Mouse (Mus musculus) MEL (cell line): ENCODE measurements at regions not wholly inside any gene's neighbourhood (a gene's known extent, or its start where the extent isn't known, plus 50 kb on each side); places are given as distances from the start of the nearest gene placed in this dataset.

Experiments used
- DNase-seq: peaks from one replicate; pipeline ENCODE4 v3.0.0; 2011; ENCODE audit warnings: low read depth, low spot score
- H3K27ac ChIP-seq: 2 replicates; pipeline ENCODE4 v1.5.1; 2012; ENCODE audit warnings: low read depth, mild to moderate bottlenecking, control low read depth, low read length, moderate library complexity; ENCODE audit not compliant: control insufficient read depth
- H3K27me3 ChIP-seq, 2 experiments: fragments of 150-350 bp in 1 of 2; sonication (generic) in 1 of 2; 2 replicates each; pipeline ENCODE4 v1.6.1; 2012; ENCODE audit warnings: low read length in 2 of 2, mild to moderate bottlenecking in 2 of 2, improper control_type of control experiment in 1 of 2, moderate library complexity in 1 of 2; ENCODE audit not compliant: insufficient read depth in 2 of 2, control insufficient read depth in 1 of 2
- H3K36me3 ChIP-seq, 2 experiments: 2 replicates each; pipeline ENCODE4 v1.6.1; 2012 to 2014; ENCODE audit warnings: low read length in 2 of 2, improper control_type of control experiment in 1 of 2, inconsistent platforms in 1 of 2, mild to moderate bottlenecking in 1 of 2; ENCODE audit not compliant: insufficient read depth in 2 of 2, control insufficient read depth in 1 of 2
- H3K4me1 ChIP-seq, 2 experiments: fragments of 150-350 bp in 1 of 2; sonication (generic) in 1 of 2; 2 replicates each; pipeline ENCODE4 v1.6.1; 2012; ENCODE audit warnings: low read length in 2 of 2, improper control_type of control experiment in 1 of 2, mild to moderate bottlenecking in 1 of 2; ENCODE audit not compliant: insufficient read depth in 2 of 2, control insufficient read depth in 1 of 2
- H3K4me3 ChIP-seq, 2 experiments: fragments of 150-350 bp in 1 of 2; sonication (generic) in 1 of 2; 2 replicates each; pipeline ENCODE4 v1.5.1; 2012; ENCODE audit warnings: low read depth in 2 of 2, low read length in 2 of 2, mild to moderate bottlenecking in 2 of 2, moderate library complexity in 2 of 2, control low read depth in 1 of 2, improper control_type of control experiment in 1 of 2; ENCODE audit not compliant: control insufficient read depth in 1 of 2, insufficient read depth in 1 of 2
- H3K79me2 ChIP-seq: 2 replicates; pipeline ENCODE4 v1.6.1; 2012; ENCODE audit warnings: mild to moderate bottlenecking, low read length, moderate library complexity; ENCODE audit not compliant: control insufficient read depth, poor library complexity, insufficient read depth
- H3K9ac ChIP-seq: 2 replicates; pipeline ENCODE4 v1.6.1; 2012; ENCODE audit warnings: low read depth, mild to moderate bottlenecking, control low read depth, low read length, moderate library complexity; ENCODE audit not compliant: control insufficient read depth, poor library complexity, severe bottlenecking
- H3K9me3 ChIP-seq: fragments of 150-350 bp; sonication (generic); replicated peaks from 2 replicates; pipeline ENCODE4 v1.6.1; 2012; ENCODE audit warnings: mild to moderate bottlenecking, low read length, improper control_type of control experiment, moderate library complexity; ENCODE audit not compliant: insufficient read depth
- EP300 ChIP-seq, 2 experiments: IDR thresholded peaks; 2 replicates each; pipeline ENCODE4 v1.6.1; 2011; ENCODE audit warnings: improper control_type of control experiment in 2 of 2, low read length in 2 of 2, low read depth in 1 of 2, mild to moderate bottlenecking in 1 of 2
- ETS1 ChIP-seq: IDR thresholded peaks from 2 replicates; pipeline ENCODE4 v1.6.1; 2012; ENCODE audit warnings: low read depth, mild to moderate bottlenecking, inconsistent platforms, low read length, improper control_type of control experiment, moderate library complexity
- HCFC1 ChIP-seq: IDR thresholded peaks from 2 replicates; pipeline ENCODE4 v1.6.1; 2012; ENCODE audit warnings: low read depth, mild to moderate bottlenecking, inconsistent platforms, low read length, improper control_type of control experiment, moderate library complexity
- MAFK ChIP-seq: IDR thresholded peaks from 2 replicates; pipeline ENCODE4 v1.6.1; 2011; ENCODE audit warnings: low read depth, mild to moderate bottlenecking, low read length, improper control_type of control experiment, borderline replicate concordance
- MAZ ChIP-seq: IDR thresholded peaks from 2 replicates; pipeline ENCODE4 v1.6.1; 2012; ENCODE audit warnings: low read depth, mild to moderate bottlenecking, inconsistent platforms, low read length, improper control_type of control experiment
- POLR2A ChIP-seq, 2 experiments: IDR thresholded peaks; 2 replicates each; pipeline ENCODE4 v1.6.1; 2011 to 2012; ENCODE audit warnings: low read length in 2 of 2, mild to moderate bottlenecking in 2 of 2, control low read depth in 1 of 2, improper control_type of control experiment in 1 of 2, low read depth in 1 of 2, moderate library complexity in 1 of 2; ENCODE audit not compliant: control insufficient read depth in 1 of 2, insufficient read depth in 1 of 2, poor library complexity in 1 of 2
- POLR2AphosphoS2 ChIP-seq: IDR thresholded peaks from 2 replicates; pipeline ENCODE4 v1.6.1; 2011; ENCODE audit warnings: low read length, improper control_type of control experiment
- SIN3A ChIP-seq: IDR thresholded peaks from 2 replicates; pipeline ENCODE4 v1.6.1; 2012; ENCODE audit warnings: low read length, improper control_type of control experiment, inconsistent platforms
- TAL1 ChIP-seq: IDR thresholded peaks from 2 replicates; pipeline ENCODE4 v1.6.1; 2012; ENCODE audit warnings: mild to moderate bottlenecking, inconsistent platforms, low read length, moderate library complexity, mixed read lengths
- TCF12 ChIP-seq: IDR thresholded peaks from 2 replicates; pipeline ENCODE4 v1.6.1; 2014; ENCODE audit warnings: low read depth, mild to moderate bottlenecking, inconsistent platforms, low read length, improper control_type of control experiment, moderate library complexity

DNA sequence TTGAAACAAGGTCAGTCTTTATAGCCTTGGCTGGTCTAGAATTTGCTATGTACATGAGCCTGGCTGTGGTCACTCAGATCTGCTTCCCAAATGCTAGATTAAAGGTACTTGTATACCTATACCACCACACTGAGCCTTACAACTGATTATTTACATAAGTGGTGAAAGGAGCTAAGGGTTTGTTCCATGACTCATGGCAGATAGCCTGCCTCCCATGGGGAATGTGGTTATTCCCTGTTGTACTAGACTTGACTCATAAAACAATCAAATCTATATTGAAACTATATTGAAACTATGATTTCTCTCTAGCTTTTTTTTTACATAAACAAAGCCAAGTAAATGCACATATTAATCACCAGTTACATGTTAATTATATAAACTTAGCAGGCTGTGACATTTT is 1061.9 kb upstream of the Tenm2 start:
- H3K36me3 ChIP-seq: no peaks in the 10 kb centered on the region

DNA sequence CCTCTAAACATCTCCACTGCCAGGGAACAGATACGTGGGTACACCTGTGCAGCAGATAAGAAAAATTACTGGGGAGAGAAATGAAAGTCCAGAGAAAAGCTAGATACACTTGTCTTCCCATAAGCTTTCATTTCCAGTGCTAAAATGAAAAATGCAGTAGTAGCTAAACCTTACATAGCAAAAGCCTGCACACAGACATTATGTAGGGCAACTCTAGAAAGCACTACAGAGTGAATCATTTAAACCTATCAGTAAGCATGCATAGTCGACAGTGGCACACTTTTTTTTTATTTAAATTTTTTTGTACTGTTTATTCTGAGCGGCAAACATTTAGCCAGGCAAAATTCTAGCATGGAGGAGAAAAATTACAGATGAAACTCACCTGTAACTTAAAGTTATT is 1055.5 kb upstream of the Tenm2 start:
- H3K9ac ChIP-seq: no peak overlapping the region
- TF ChIP-seq HCFC1: no peak
- no peak for TF ChIP-seq ETS1
- TF ChIP-seq POLR2AphosphoS2: no peak
- no peak for TF ChIP-seq TCF12
- TF ChIP-seq TAL1: no peak
- TF ChIP-seq, all 39 proteins: peak for 0
- no peaks in the 10 kb centered on the region for H3K9me3 ChIP-seq
- H3K27me3 ChIP-seq: no peaks in the 10 kb centered on the region
- no peaks in the 10 kb centered on the region for H3K36me3 ChIP-seq
- H3K27ac ChIP-seq: no peak overlapping the region
- H3K79me2 ChIP-seq: no peaks in the 10 kb centered on the region
- H3K4me3 ChIP-seq: no peak overlapping the region
- no peaks in the 10 kb centered on the region for H3K4me1 ChIP-seq
- no peak for DNase-seq

More for the DNA sequence above, 1061.9 kb upstream of the Tenm2 start:
- no peak for DNase-seq
- H3K27ac ChIP-seq: no peak overlapping the region
- H3K79me2 ChIP-seq: no peaks in the 10 kb centered on the region
- H3K27me3 ChIP-seq: no peaks in the 10 kb centered on the region
- no peak overlapping the region for H3K9ac ChIP-seq
- TF ChIP-seq MAZ (no peak), SIN3A (no peak)
- no peaks in the 10 kb centered on the region for H3K9me3 ChIP-seq
- H3K4me3 ChIP-seq: no peak overlapping the region
- no peaks in the 10 kb centered on the region for H3K4me1 ChIP-seq

DNA sequence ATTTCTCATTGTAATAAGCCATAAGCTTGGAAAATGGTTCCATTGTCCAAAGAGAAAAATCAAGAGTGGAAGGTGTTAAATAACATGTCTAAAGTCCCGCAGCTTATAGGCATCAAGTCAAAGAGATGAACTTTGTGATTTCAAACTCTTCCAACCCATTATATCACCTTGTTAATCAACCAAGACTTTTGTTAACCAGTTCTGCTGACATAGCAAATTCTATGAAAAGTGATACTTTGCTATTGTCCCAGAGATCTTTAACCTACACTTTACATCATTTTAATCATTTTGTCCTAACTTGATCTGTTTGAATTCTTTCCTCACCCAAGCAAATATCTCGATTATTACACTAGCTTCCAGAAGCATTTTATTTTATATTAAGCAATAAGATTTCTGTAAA is 1045.2 kb upstream of the Tenm2 start:
- Histone ChIP-seq H3K79me2 (no peaks in the 10 kb centered on the region), H3K4me3 (no peak overlapping the region), H3K27me3 (no peaks in the 10 kb centered on the region), H3K27ac (no peak overlapping the region), H3K4me1 (no peaks in the 10 kb centered on the region), H3K9me3 (no peaks in the 10 kb centered on the region), H3K9ac (no peak overlapping the region), H3K36me3 (no peaks in the 10 kb centered on the region)
- TF ChIP-seq POLR2A (IDR thresholded peaks at IDR 0.05; ENCODE audit: control insufficient read depth in 1 of 2, insufficient read depth in 1 of 2, low read depth in 1 of 2, low read length in 2 of 2, poor library complexity in 1 of 2): no peak
- peak; percentile 46; the same call in 1 of the 2 replicates for TF ChIP-seq MAFK
- TF ChIP-seq EP300 (IDR thresholded peaks at IDR 0.05; ENCODE audit: low read depth in 1 of 2, low read length in 2 of 2): no peak
- no peak for DNase-seq
